Mouse (Mus musculus): ENCODE measurements around the gene Tmem200a.

DNA sequence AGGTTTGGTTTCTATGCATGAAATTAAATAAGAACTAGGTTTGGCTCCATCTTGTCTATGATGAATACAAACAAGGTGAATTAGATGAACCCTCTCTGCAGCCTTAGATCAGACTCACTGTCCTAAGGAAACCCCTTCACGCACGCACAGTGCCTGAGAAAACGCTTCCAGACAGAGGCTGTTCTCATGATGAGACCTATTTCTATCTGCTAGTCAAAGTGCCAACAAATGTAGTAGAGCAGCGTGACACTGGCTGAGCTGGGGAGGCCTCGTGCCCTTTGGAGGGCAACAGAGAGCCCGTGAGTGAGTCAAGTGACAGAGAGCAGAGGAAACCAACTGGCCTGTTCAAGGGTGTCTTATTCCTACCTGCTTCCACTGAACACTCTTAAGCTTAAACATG lies 73.4 kb downstream of the Tmem200a start:
- TF ChIP-seq GATA1 (IDR thresholded peaks at IDR 0.05; ENCODE audit: borderline replicate concordance, low read length) (no peak), FLI1 (IDR thresholded peaks at IDR 0.05; ENCODE audit: low read length) (no peak)

Measured in megakaryocyte, embryonic 14.5 days (primary cell).